Mouse (Mus musculus): Measurements from ENCODE around the gene Ttll4. TPM values are rescaled to one million over a fixed set of nuclear protein-coding genes. Genes with fewer than 3 reads are reported as not detected.

Ttll4 gene
- total RNA-seq, 2 experiments from 2014 or later: 10.8 to 11.4 TPM

- DNase-seq: no peak
Observed at GRCm38 (mm10) chr1:74712046-74712445, 50.5 kb downstream of the Ttll4 start.

GRCm38 (mm10) chr1:74712461-74713098, 51.0 kb downstream of the Ttll4 start:
- no peak for DNase-seq

- peak; percentile 81 for DNase-seq
Observed at GRCm38 (mm10) chr1:74713099-74713858, 51.7 kb downstream of the Ttll4 start, which contains the start of gene Cyp27a1. Gene Cyp27a1 (plus strand): TSS chr1:74713574.

GRCm38 (mm10) chr1:74713859-74714730, 52.5 kb downstream of the Ttll4 start:
- DNase-seq: no peak

GRCm38 (mm10) chr1:74714967-74715366, 53.4 kb downstream of the Ttll4 start:
- DNase-seq: no peak

GRCm38 (mm10) chr1:74715468-74715867, 53.9 kb downstream of the Ttll4 start:
- DNase-seq: no peak

GRCm38 (mm10) chr1:74715886-74716285, 54.3 kb downstream of the Ttll4 start:
- DNase-seq: no peak

GRCm38 (mm10) chr1:74718113-74718512, 56.6 kb downstream of the Ttll4 start:
- DNase-seq: no peak

- no peak for DNase-seq
Observed at GRCm38 (mm10) chr1:74719281-74719680, 57.7 kb downstream of the Ttll4 start.

GRCm38 (mm10) chr1:74721657-74722056, 60.1 kb downstream of the Ttll4 start:
- no peak for DNase-seq

- no peak for DNase-seq
Observed at GRCm38 (mm10) chr1:74723748-74724147, 62.2 kb downstream of the Ttll4 start.

- no peak for DNase-seq
Observed at GRCm38 (mm10) chr1:74726114-74726513, 64.6 kb downstream of the Ttll4 start.

- no peak for DNase-seq
Observed at GRCm38 (mm10) chr1:74726674-74727073, 65.1 kb downstream of the Ttll4 start.

GRCm38 (mm10) chr1:74728446-74728845, 66.9 kb downstream of the Ttll4 start:
- DNase-seq: peak; percentile 81

- no peak for DNase-seq
Observed at GRCm38 (mm10) chr1:74736977-74737376, 75.4 kb downstream of the Ttll4 start.

GRCm38 (mm10) chr1:74737500-74737899, 76.0 kb downstream of the Ttll4 start:
- no peak for DNase-seq

GRCm38 (mm10) chr1:74740846-74741245, 79.3 kb downstream of the Ttll4 start:
- DNase-seq: peak; percentile 74

- peak; percentile 80 for DNase-seq
Observed at GRCm38 (mm10) chr1:74747335-74747734, 85.8 kb downstream of the Ttll4 start.

- peak; percentile 85 for DNase-seq
Observed at GRCm38 (mm10) chr1:74748643-74749271, 87.2 kb downstream of the Ttll4 start, which contains the start of gene Prkag3. Gene Prkag3 (minus strand): TSS chr1:74749221.

GRCm38 (mm10) chr1:74749301-74749700, 87.8 kb downstream of the Ttll4 start:
- DNase-seq: peak; percentile 79

- no peak for DNase-seq
Observed at GRCm38 (mm10) chr1:74750683-74751082, 89.1 kb downstream of the Ttll4 start.

GRCm38 (mm10) chr1:74752150-74752549, 90.6 kb downstream of the Ttll4 start:
- no peak for DNase-seq
